Mouse (Mus musculus): ENCODE measurements around the gene Ndufaf7.
A peak's percentile ranks its signal among the peaks of the same experiment; 100 is the strongest.

Gene Ndufaf7

GRCm38 (mm10) chr17:78936466-78937228 is at the start of gene Ndufaf7, which contains the start of gene Cebpz:
Gene Ndufaf7, plus strand, starts transcription at chr17:78937136.
Gene Cebpz, minus strand, starts transcription at chr17:78937066.
- DNase-seq (ENCODE audit: low spot score in 2 of 2), result peak; percentile 96 to 98

GRCm38 (mm10) chr17:78888554-78888953 is 48.4 kb upstream of the Ndufaf7 start:
- DNase-seq (ENCODE audit: low spot score in 2 of 2), result no peak

- DNase-seq (ENCODE audit: low spot score in 2 of 2), result no peak
Observed at GRCm38 (mm10) chr17:78889184-78889583, 47.8 kb upstream of the Ndufaf7 start.

- DNase-seq (ENCODE audit: low spot score in 2 of 2), result no peak
Observed at GRCm38 (mm10) chr17:78891020-78891419, 45.9 kb upstream of the Ndufaf7 start.

- DNase-seq (ENCODE audit: low spot score in 2 of 2), result no peak
Observed at GRCm38 (mm10) chr17:78894991-78895390, 41.9 kb upstream of the Ndufaf7 start.

- DNase-seq (ENCODE audit: low spot score in 2 of 2), result peak in 1 of 2 experiments; percentile 38
Observed at GRCm38 (mm10) chr17:78895394-78895793, 41.5 kb upstream of the Ndufaf7 start.

- DNase-seq (ENCODE audit: low spot score in 2 of 2), result no peak
Observed at GRCm38 (mm10) chr17:78903158-78903557, 33.8 kb upstream of the Ndufaf7 start.

GRCm38 (mm10) chr17:78906892-78907291 is 30.0 kb upstream of the Ndufaf7 start, which contains the start of gene Sult6b1:
Gene Sult6b1, minus strand, starts transcription at chr17:78906992.
- DNase-seq (ENCODE audit: low spot score in 2 of 2), result no peak

GRCm38 (mm10) chr17:78909374-78909773 is 27.6 kb upstream of the Ndufaf7 start:
- DNase-seq (ENCODE audit: low spot score in 2 of 2), result no peak

- DNase-seq (ENCODE audit: low spot score in 2 of 2), result peak in 1 of 2 experiments; percentile 39
Observed at GRCm38 (mm10) chr17:78912861-78913281, 24.1 kb upstream of the Ndufaf7 start.

- DNase-seq (ENCODE audit: low spot score in 2 of 2), result no peak
Observed at GRCm38 (mm10) chr17:78913921-78914320, 23.0 kb upstream of the Ndufaf7 start.

- DNase-seq (ENCODE audit: low spot score in 2 of 2), result no peak
Observed at GRCm38 (mm10) chr17:78915772-78916171, 21.2 kb upstream of the Ndufaf7 start.

GRCm38 (mm10) chr17:78916369-78916813 is 20.5 kb upstream of the Ndufaf7 start, which contains the start of gene Cebpzos:
Gene Cebpzos, plus strand, starts transcription at chr17:78916500.
- peak; percentile 85 to 86 for DNase-seq (ENCODE audit: low spot score in 2 of 2)

GRCm38 (mm10) chr17:78916899-78917298 is 20.0 kb upstream of the Ndufaf7 start:
- no peak for DNase-seq (ENCODE audit: low spot score in 2 of 2)

- DNase-seq (ENCODE audit: low spot score in 2 of 2), result no peak
Observed at GRCm38 (mm10) chr17:78917696-78918095, 19.2 kb upstream of the Ndufaf7 start.

GRCm38 (mm10) chr17:78935857-78936256 is 1.1 kb upstream of the Ndufaf7 start:
- no peak for DNase-seq (ENCODE audit: low spot score in 2 of 2)

GRCm38 (mm10) chr17:78937229-78937853 is 405 bp downstream of the Ndufaf7 start:
- DNase-seq (ENCODE audit: low spot score in 2 of 2), result no peak

GRCm38 (mm10) chr17:78938927-78939326 is 2.0 kb downstream of the Ndufaf7 start:
- DNase-seq (ENCODE audit: low spot score in 2 of 2), result no peak

GRCm38 (mm10) chr17:78942579-78942978 is 5.6 kb downstream of the Ndufaf7 start:
- no peak for DNase-seq (ENCODE audit: low spot score in 2 of 2)

GRCm38 (mm10) chr17:78951225-78951624 is 14.3 kb downstream of the Ndufaf7 start:
- no peak for DNase-seq (ENCODE audit: low spot score in 2 of 2)

- DNase-seq (ENCODE audit: low spot score in 2 of 2), result no peak
Observed at GRCm38 (mm10) chr17:78952070-78952469, 15.1 kb downstream of the Ndufaf7 start.

- DNase-seq (ENCODE audit: low spot score in 2 of 2), result no peak
Observed at GRCm38 (mm10) chr17:78953240-78953639, 16.3 kb downstream of the Ndufaf7 start.

- no peak for DNase-seq (ENCODE audit: low spot score in 2 of 2)
Observed at GRCm38 (mm10) chr17:78959473-78959872, 22.5 kb downstream of the Ndufaf7 start.

Measured in frontal cortex, postnatal 10 days (tissue).